Mouse (Mus musculus): ENCODE results near the gene Ugt1a10. TPM values are rescaled to one million over a fixed set of nuclear protein-coding genes. Genes with fewer than 3 reads are reported as not detected.
"Not testable (repeated sequence)": the region's sequence is repeated elsewhere in the genome, so short reads cannot be mapped to it uniquely, and the experiment has no call there.

Ugt1a10 gene
- polyA plus RNA-seq, 2 experiments, result not detected

DNA sequence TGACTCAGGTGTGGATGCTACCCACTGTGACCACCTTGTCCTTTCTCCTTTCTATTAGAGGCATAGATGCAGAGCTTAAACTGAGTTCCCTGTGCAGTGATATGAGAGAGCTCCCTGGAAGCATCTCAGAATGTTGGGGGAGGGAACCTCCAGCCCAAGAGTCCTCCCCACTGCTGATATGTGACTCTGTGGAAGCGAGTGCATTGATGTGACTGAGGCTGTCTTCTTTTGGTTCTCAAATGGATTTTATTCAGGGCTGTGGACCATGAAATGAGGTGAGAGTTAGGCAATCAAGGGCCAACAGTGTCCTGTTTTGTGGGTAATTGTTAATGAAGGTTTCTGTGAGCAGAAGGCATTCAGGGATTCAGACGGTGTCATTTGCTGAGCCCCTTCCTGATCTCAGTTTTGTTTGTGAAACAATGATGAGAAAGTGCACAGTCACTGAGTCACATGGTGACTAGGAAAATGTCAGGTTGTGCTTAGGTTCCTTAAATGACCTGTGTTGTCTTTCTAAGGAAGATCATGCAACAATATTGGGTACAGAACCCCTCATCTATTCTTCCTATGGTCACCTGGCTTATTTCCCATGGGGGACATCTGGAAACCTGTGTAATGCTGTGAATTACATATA lies 11.4 kb downstream of the Ugt1a10 start:
- H3K9ac ChIP-seq (replicated peaks); H3K4me1 ChIP-seq (replicated peaks; ENCODE audit: control insufficient read depth in 2 of 2, insufficient read depth in 2 of 2, low read length in 1 of 2); H3K27me3 ChIP-seq (ENCODE audit: control insufficient read depth, insufficient read depth, low read length); H3K9me3 ChIP-seq (ENCODE audit: control insufficient read depth, low read length); H3K36me3 ChIP-seq (replicated peaks; ENCODE audit: control insufficient read depth, insufficient read depth, low read depth); H3K4me2 ChIP-seq (ENCODE audit: low read depth); DNase-seq (ENCODE audit: low read depth in 3 of 3, low spot score in 3 of 3); ATAC-seq (ENCODE audit: insufficient read depth); H3K4me3 ChIP-seq (ENCODE audit: insufficient read depth in 1 of 2, low read depth in 2 of 2, low read length in 2 of 2); H3K27ac ChIP-seq: not testable (repeated sequence)
- 20% methylated on average over 1 of the region's 2 CpGs for WGBS (ENCODE audit: insufficient replicate concordance)

DNA sequence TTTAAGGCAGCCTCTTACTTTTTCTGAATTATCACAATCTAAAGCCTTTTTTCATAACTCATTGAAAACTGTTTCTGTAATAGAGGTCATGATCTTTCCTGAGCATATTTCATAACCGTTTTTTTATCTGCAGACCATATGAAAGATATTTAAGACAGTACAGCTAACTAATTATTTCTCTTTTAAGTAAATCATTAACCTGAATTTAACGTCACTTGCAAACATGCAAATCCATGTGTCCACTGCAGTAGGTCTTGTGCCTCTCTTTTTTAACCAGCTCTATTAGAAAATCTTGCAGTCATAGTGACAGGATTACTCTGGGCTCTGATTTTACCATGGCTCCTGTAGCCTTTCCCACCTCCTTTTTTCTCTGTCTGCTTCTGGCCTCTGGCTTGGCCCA lies 15.3 kb downstream of the Ugt1a10 start, which contains the start of gene Ugt1a9:
Gene Ugt1a9, plus strand, starts transcription at position 306 of the 400 bp plus-strand sequence.
- TF ChIP-seq EP300 (IDR thresholded peaks at IDR 0.05; ENCODE audit: low read depth), result no peak
- TF ChIP-seq CTCF (IDR thresholded peaks at IDR 0.05; ENCODE audit: low read depth), result no peak
- WGBS (ENCODE audit: insufficient replicate concordance), result 45% methylated on average over 2 of the region's 2 CpGs
- Histone ChIP-seq H3K27me3 (ENCODE audit: control insufficient read depth, insufficient read depth, low read length) (no peaks in the 10 kb centered on the region), H3K9me3 (ENCODE audit: control insufficient read depth, low read length) (no peaks in the 10 kb centered on the region), H3K4me3 (ENCODE audit: insufficient read depth in 1 of 2, low read depth in 2 of 2, low read length in 2 of 2) (no peak within 1 kb of the TSS), H3K36me3 (replicated peaks; ENCODE audit: control insufficient read depth, insufficient read depth, low read depth) (no peaks in the 10 kb centered on the region), H3K9ac (replicated peaks) (no peak within 1 kb of the TSS), H3K4me1 (replicated peaks; ENCODE audit: control insufficient read depth in 2 of 2, insufficient read depth in 2 of 2, low read length in 1 of 2) (no peaks in the 10 kb centered on the region), H3K4me2 (ENCODE audit: low read depth) (no peak within 1 kb of the TSS), H3K27ac (no peak within 1 kb of the TSS)
- ATAC-seq (ENCODE audit: insufficient read depth) (no peak), DNase-seq (ENCODE audit: low read depth in 3 of 3, low spot score in 3 of 3) (no peak)

- Histone ChIP-seq H3K36me3 (replicated peaks; ENCODE audit: control insufficient read depth, insufficient read depth, low read depth) (no peaks in the 10 kb centered on the region), H3K9ac (replicated peaks) (no peak overlapping the region), H3K4me2 (ENCODE audit: low read depth) (no peak overlapping the region), H3K27me3 (ENCODE audit: control insufficient read depth, insufficient read depth, low read length) (no peaks in the 10 kb centered on the region), H3K9me3 (ENCODE audit: control insufficient read depth, low read length) (no peaks in the 10 kb centered on the region), H3K4me1 (replicated peaks; ENCODE audit: control insufficient read depth in 2 of 2, insufficient read depth in 2 of 2, low read length in 1 of 2) (no peaks in the 10 kb centered on the region), H3K27ac (no peak overlapping the region), H3K4me3 (ENCODE audit: insufficient read depth in 1 of 2, low read depth in 2 of 2, low read length in 2 of 2) (no peak overlapping the region)
- no peak for ATAC-seq (ENCODE audit: insufficient read depth)
- WGBS (ENCODE audit: insufficient replicate concordance), result 54% methylated on average over 4 of the region's 4 CpGs
- TF ChIP-seq CTCF (IDR thresholded peaks at IDR 0.05; ENCODE audit: low read depth) (no peak), EP300 (IDR thresholded peaks at IDR 0.05; ENCODE audit: low read depth) (no peak)
- DNase-seq (ENCODE audit: low read depth in 3 of 3, low spot score in 3 of 3), result no peak
Measured at GRCm38 (mm10) chr1:88070902-88071301, 15.7 kb downstream of the Ugt1a10 start.

GRCm38 (mm10) chr1:88074471-88074870 lies 19.3 kb downstream of the Ugt1a10 start:
- DNase-seq (ENCODE audit: low read depth in 3 of 3, low spot score in 3 of 3) (no peak), ATAC-seq (ENCODE audit: insufficient read depth) (no peak)
- no peak overlapping the region for H3K27ac ChIP-seq
- no peak for TF ChIP-seq CTCF (IDR thresholded peaks at IDR 0.05; ENCODE audit: low read depth)
- no peak for TF ChIP-seq EP300 (IDR thresholded peaks at IDR 0.05; ENCODE audit: low read depth)
- no peak overlapping the region for H3K9ac ChIP-seq (replicated peaks)
- no peaks in the 10 kb centered on the region for H3K4me1 ChIP-seq (replicated peaks; ENCODE audit: control insufficient read depth in 2 of 2, insufficient read depth in 2 of 2, low read length in 1 of 2)
- H3K4me3 ChIP-seq (ENCODE audit: insufficient read depth in 1 of 2, low read depth in 2 of 2, low read length in 2 of 2), result no peak overlapping the region
- WGBS (ENCODE audit: insufficient replicate concordance), result 66% methylated on average over 2 of the region's 2 CpGs
- H3K27me3 ChIP-seq (ENCODE audit: control insufficient read depth, insufficient read depth, low read length), result no peaks in the 10 kb centered on the region
- H3K36me3 ChIP-seq (replicated peaks; ENCODE audit: control insufficient read depth, insufficient read depth, low read depth), result no peaks in the 10 kb centered on the region
- H3K9me3 ChIP-seq (ENCODE audit: control insufficient read depth, low read length), result no peaks in the 10 kb centered on the region
- H3K4me2 ChIP-seq (ENCODE audit: low read depth), result no peak overlapping the region

DNA sequence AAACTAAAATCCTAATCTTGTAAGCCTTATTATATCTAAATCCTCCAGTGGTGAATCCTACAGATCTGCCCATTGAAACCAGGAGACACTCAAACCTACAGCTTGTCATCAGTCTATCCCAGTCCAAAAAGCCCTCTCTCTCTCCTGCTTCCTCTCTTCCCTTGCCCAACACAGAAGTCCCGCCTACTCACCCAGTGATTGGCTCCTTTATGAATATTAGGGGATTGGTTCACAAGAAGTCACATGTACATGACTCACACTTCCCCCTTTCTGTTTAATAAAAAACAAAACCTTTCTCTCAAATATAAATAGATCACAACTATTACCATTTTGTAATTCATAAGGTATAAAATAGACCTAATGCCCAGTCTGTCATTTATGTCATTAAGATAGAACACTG lies 21.9 kb downstream of the Ugt1a10 start:
- WGBS (ENCODE audit: insufficient replicate concordance), result 64% methylated on average over 1 of the region's 1 CpGs
- TF ChIP-seq EP300 (IDR thresholded peaks at IDR 0.05; ENCODE audit: low read depth) (no peak), CTCF (IDR thresholded peaks at IDR 0.05; ENCODE audit: low read depth) (no peak)
- no peak for ATAC-seq (ENCODE audit: insufficient read depth)
- Histone ChIP-seq H3K4me2 (ENCODE audit: low read depth) (no peak overlapping the region), H3K9me3 (ENCODE audit: control insufficient read depth, low read length) (no peaks in the 10 kb centered on the region), H3K36me3 (replicated peaks; ENCODE audit: control insufficient read depth, insufficient read depth, low read depth) (no peaks in the 10 kb centered on the region), H3K4me3 (ENCODE audit: insufficient read depth in 1 of 2, low read depth in 2 of 2, low read length in 2 of 2) (no peak overlapping the region), H3K27me3 (ENCODE audit: control insufficient read depth, insufficient read depth, low read length) (no peaks in the 10 kb centered on the region), H3K27ac (no peak overlapping the region), H3K9ac (replicated peaks) (no peak overlapping the region), H3K4me1 (replicated peaks; ENCODE audit: control insufficient read depth in 2 of 2, insufficient read depth in 2 of 2, low read length in 1 of 2) (no peaks in the 10 kb centered on the region)
- no peak for DNase-seq (ENCODE audit: low read depth in 3 of 3, low spot score in 3 of 3)
